Mouse (Mus musculus) liver, embryonic 14.5 days (tissue): ENCODE results near the gene Smg6. TPM values are rescaled to one million over a fixed set of nuclear protein-coding genes. Genes with fewer than 3 reads are reported as not detected.

ENCODE experiments used
- ATAC-seq: fragments of 200-750 bp; cut with Nextera tagmentation; 2 replicates; pipeline ENCODE4 v1.8.0; 2017; ENCODE audit warnings: moderate number of reproducible peaks, mild to moderate bottlenecking, moderate library complexity; ENCODE audit not compliant: insufficient read depth
- DNase-seq, 3 experiments: peaks; one replicate each; pipeline ENCODE4 v3.0.0-alpha.2; 2012 to 2013; ENCODE audit warnings: low read depth in 3 of 3, low spot score in 3 of 3
- H3K27ac ChIP-seq: fragments of 300-500 bp; sonication (generic); 2 replicates; pipeline ENCODE4 v1.5.1; 2014; ENCODE audit warnings: moderate library complexity, mild to moderate bottlenecking, control low read depth, inconsistent platforms
- H3K27me3 ChIP-seq: fragments of 300-500 bp; sonication (generic); 2 replicates; pipeline ENCODE4 v1.6.1; 2014; ENCODE audit warnings: mild to moderate bottlenecking, low read length, moderate library complexity; ENCODE audit not compliant: control insufficient read depth, insufficient read depth
- H3K36me3 ChIP-seq: fragments of 300-500 bp; sonication (generic); replicated peaks from 2 replicates; pipeline ENCODE4 v1.6.1; 2014; ENCODE audit warnings: low read depth; ENCODE audit not compliant: control insufficient read depth, insufficient read depth
- H3K4me1 ChIP-seq, 2 experiments: fragments of 200-500 bp in 1 of 2; fragments of 300-500 bp in 1 of 2; sonication (generic) in 1 of 2; replicated peaks; 2 replicates each; pipeline ENCODE4 v1.6.1; 2012 to 2014; ENCODE audit warnings: antibody characterized with exemption in 1 of 2, inconsistent platforms in 1 of 2, low read length in 1 of 2; ENCODE audit not compliant: control insufficient read depth in 2 of 2, insufficient read depth in 2 of 2
- H3K4me2 ChIP-seq: fragments of 300-500 bp; sonication (generic); 2 replicates; pipeline ENCODE4 v1.6.1; 2014; ENCODE audit warnings: low read depth, mild to moderate bottlenecking, control low read depth, moderate library complexity
- H3K4me3 ChIP-seq, 2 experiments: fragments of 200-500 bp in 1 of 2; fragments of 300-500 bp in 1 of 2; sonication (generic) in 1 of 2; 2 replicates each; pipeline ENCODE4 v1.5.1; 2012 to 2014; ENCODE audit warnings: low read depth in 2 of 2, low read length in 2 of 2, mild to moderate bottlenecking in 2 of 2, control low read depth in 1 of 2, inconsistent platforms in 1 of 2, moderate library complexity in 1 of 2; ENCODE audit not compliant: insufficient read depth in 1 of 2
- H3K9ac ChIP-seq: fragments of 300-500 bp; sonication (generic); replicated peaks from 2 replicates; pipeline ENCODE4 v1.6.1; 2014; ENCODE audit warnings: mild to moderate bottlenecking, control low read depth, moderate library complexity
- H3K9me3 ChIP-seq: fragments of 300-500 bp; sonication (generic); 2 replicates; pipeline ENCODE4 v1.6.1; 2016; ENCODE audit warnings: low read length, mixed read lengths; ENCODE audit not compliant: control insufficient read depth
- CTCF ChIP-seq: IDR thresholded peaks from 2 replicates; pipeline ENCODE4 v1.5.1; 2016; ENCODE audit warnings: antibody characterized with exemption, low read depth, control low read depth
- EP300 ChIP-seq: IDR thresholded peaks from 2 replicates; pipeline ENCODE4 v1.6.1; 2016; ENCODE audit warnings: antibody characterized with exemption, low read depth
- WGBS: fragments of 180-500 bp; shearing (Covaris S2); extraction: QIAGEN DNeasy Blood & Tissue Kit; methylation state at CpG from one replicate; pipeline ENCODE4 v1.1.7; 2014; ENCODE audit not compliant: insufficient replicate concordance; 5-methylcytosine and 5-hydroxymethylcytosine counted together
- polyA plus RNA-seq, 2 experiments: library from polyadenylated mRNA; depleted of rRNA in 1 of 2; stranded (reverse) in 1 of 2; unstranded in 1 of 2; fragments of >200 nt; fragmentation: Nextera tagmentation in 1 of 2; extraction: Ambion mirVana in 1 of 2; gene quantifications; 2 replicates each; pipeline versions ENCODE4 v1.2.1 to v1.2.3; 2012 to 2014

Gene Smg6
- polyA plus RNA-seq, 2 experiments = 3.2 to 5.9 TPM

- no peaks in the 10 kb centered on the region for H3K9me3 ChIP-seq
- peaks cover 52% of the 10 kb centered on the region for H3K27me3 ChIP-seq
- no peaks in the 10 kb centered on the region for H3K36me3 ChIP-seq
- H3K4me1 ChIP-seq = peaks cover 2 to 12% of the 10 kb centered on the region in 2 experiments; a peak in 3 of 4 replicates
- H3K9ac ChIP-seq = no peak overlapping the region
- no peak for TF ChIP-seq EP300
- no peak for TF ChIP-seq CTCF
- WGBS = under 1% methylated on average over 52 of the region's 52 CpGs
- H3K4me3 ChIP-seq = peak overlapping the region; percentile 8 to 59; a peak in 3 of 4 replicates
- H3K27ac ChIP-seq = no peak overlapping the region
- DNase-seq (no peak), ATAC-seq (no peak)
- peak overlapping the region; percentile 56 for H3K4me2 ChIP-seq
Observed at GRCm38 (mm10) chr11:75194121-75194849, 268.7 kb downstream of the Smg6 start.

- Histone ChIP-seq H3K27me3 (peaks cover 52% of the 10 kb centered on the region), H3K36me3 (no peaks in the 10 kb centered on the region), H3K4me3 (peak overlapping the region; percentile 8 to 37; a peak in 2 of 4 replicates), H3K9me3 (no peaks in the 10 kb centered on the region), H3K9ac (no peak overlapping the region), H3K4me2 (peak overlapping the region; percentile 56), H3K4me1 (peaks cover 0 to 8% of the 10 kb centered on the region in 2 experiments; a peak in 2 of 4 replicates), H3K27ac (no peak overlapping the region)
- no peak for TF ChIP-seq CTCF
- no peak for TF ChIP-seq EP300
- 1% methylated on average over 39 of the region's 39 CpGs for WGBS
- DNase-seq (peak in 1 of 3 experiments; percentile 22), ATAC-seq (no peak)
Observed at GRCm38 (mm10) chr11:75194850-75195461, 269.3 kb downstream of the Smg6 start.

GRCm38 (mm10) chr11:75196131-75196530 lies 270.5 kb downstream of the Smg6 start:
- Histone ChIP-seq H3K27me3 (peaks cover 52% of the 10 kb centered on the region), H3K36me3 (no peaks in the 10 kb centered on the region), H3K9ac (no peak overlapping the region), H3K4me1 (0 out of 4 replicates have a peak, but pooled peaks cover 0 to 4% of the 10 kb centered on the region in 2 experiments), H3K9me3 (no peaks in the 10 kb centered on the region), H3K4me3 (no peak overlapping the region), H3K27ac (no peak overlapping the region), H3K4me2 (no peak overlapping the region)
- TF ChIP-seq EP300 (no peak), CTCF (no peak)
- DNase-seq (no peak), ATAC-seq (no peak)
- WGBS = 51% methylated on average over 6 of the region's 6 CpGs

- 21% methylated on average over 7 of the region's 7 CpGs for WGBS
- TF ChIP-seq EP300 (no peak), CTCF (no peak)
- no peak overlapping the region for H3K4me3 ChIP-seq
- H3K27ac ChIP-seq = no peak overlapping the region
- H3K9ac ChIP-seq = no peak overlapping the region
- no peak overlapping the region for H3K4me2 ChIP-seq
- peaks cover 44% of the 10 kb centered on the region for H3K27me3 ChIP-seq
- ATAC-seq (no peak), DNase-seq (no peak)
- H3K36me3 ChIP-seq = no peaks in the 10 kb centered on the region
- H3K4me1 ChIP-seq = 0 out of 4 replicates have a peak, but pooled peaks cover 0 to 3% of the 10 kb centered on the region in 2 experiments
- no peaks in the 10 kb centered on the region for H3K9me3 ChIP-seq
Observed at GRCm38 (mm10) chr11:75197956-75198355, 272.3 kb downstream of the Smg6 start.

- Histone ChIP-seq H3K9me3 (no peaks in the 10 kb centered on the region), H3K27me3 (peaks cover 35% of the 10 kb centered on the region), H3K9ac (no peak overlapping the region), H3K4me1 (0 out of 4 replicates have a peak, but pooled peaks cover 0 to 3% of the 10 kb centered on the region in 2 experiments), H3K27ac (no peak overlapping the region), H3K4me2 (no peak overlapping the region), H3K36me3 (no peaks in the 10 kb centered on the region), H3K4me3 (no peak overlapping the region)
- WGBS = 63% methylated on average over 4 of the region's 4 CpGs
- TF ChIP-seq EP300 (no peak), CTCF (no peak)
- ATAC-seq (no peak), DNase-seq (no peak)
Observed at GRCm38 (mm10) chr11:75198792-75199191, 273.2 kb downstream of the Smg6 start.
